Mouse (Mus musculus): Measurements from ENCODE around the gene Txndc5.

GRCm38 (mm10) chr13:38527797-38528650, 600 bp downstream of the Txndc5 start:
- TF ChIP-seq EP300 (IDR thresholded peaks at IDR 0.05; ENCODE audit: low read depth) (no peak), CTCF (IDR thresholded peaks at IDR 0.05; ENCODE audit: low read depth) (no peak)
